Mouse (Mus musculus): ENCODE data around the gene 4930568D16Rik.
A peak's percentile ranks its signal among the peaks of the same experiment; 100 is the strongest.

Gene 4930568D16Rik

GRCm38 (mm10) chr2:35367629-35368028, at the start of gene 4930568D16Rik:
Gene 4930568D16Rik (minus strand): TSS chr2:35367729.
- no peak for DNase-seq (ENCODE audit: low spot score in 2 of 2)

- DNase-seq (ENCODE audit: low spot score in 2 of 2), result no peak
Observed at GRCm38 (mm10) chr2:35417231-35417630, 49.7 kb upstream of the 4930568D16Rik start.

- DNase-seq (ENCODE audit: low spot score in 2 of 2), result no peak
Observed at GRCm38 (mm10) chr2:35416473-35416872, 48.9 kb upstream of the 4930568D16Rik start.

GRCm38 (mm10) chr2:35412810-35413209, 45.3 kb upstream of the 4930568D16Rik start:
- no peak for DNase-seq (ENCODE audit: low spot score in 2 of 2)

- DNase-seq (ENCODE audit: low spot score in 2 of 2), result no peak
Observed at GRCm38 (mm10) chr2:35412246-35412645, 44.7 kb upstream of the 4930568D16Rik start.

GRCm38 (mm10) chr2:35411640-35412190, 44.2 kb upstream of the 4930568D16Rik start:
- no peak for DNase-seq (ENCODE audit: low spot score in 2 of 2)

- DNase-seq (ENCODE audit: low spot score in 2 of 2), result no peak
Observed at GRCm38 (mm10) chr2:35409466-35409865, 41.9 kb upstream of the 4930568D16Rik start.

GRCm38 (mm10) chr2:35408409-35409110, 41.0 kb upstream of the 4930568D16Rik start:
- no peak for DNase-seq (ENCODE audit: low spot score in 2 of 2)

- no peak for DNase-seq (ENCODE audit: low spot score in 2 of 2)
Observed at GRCm38 (mm10) chr2:35407878-35408277, 40.3 kb upstream of the 4930568D16Rik start.

- no peak for DNase-seq (ENCODE audit: low spot score in 2 of 2)
Observed at GRCm38 (mm10) chr2:35407266-35407665, 39.7 kb upstream of the 4930568D16Rik start.

GRCm38 (mm10) chr2:35406611-35407010, 39.1 kb upstream of the 4930568D16Rik start:
- DNase-seq (ENCODE audit: low spot score in 2 of 2), result no peak

- DNase-seq (ENCODE audit: low spot score in 2 of 2), result no peak
Observed at GRCm38 (mm10) chr2:35402391-35402790, 34.9 kb upstream of the 4930568D16Rik start.

- DNase-seq (ENCODE audit: low spot score in 2 of 2), result no peak
Observed at GRCm38 (mm10) chr2:35400739-35401138, 33.2 kb upstream of the 4930568D16Rik start.

GRCm38 (mm10) chr2:35398184-35398828, 30.8 kb upstream of the 4930568D16Rik start:
- DNase-seq (ENCODE audit: low spot score in 2 of 2), result no peak

GRCm38 (mm10) chr2:35397590-35398173, 30.2 kb upstream of the 4930568D16Rik start:
- peak; percentile 60 to 67 for DNase-seq (ENCODE audit: low spot score in 2 of 2)

- DNase-seq (ENCODE audit: low spot score in 2 of 2), result no peak
Observed at GRCm38 (mm10) chr2:35397096-35397495, 29.6 kb upstream of the 4930568D16Rik start, which contains the start of gene 4930402F06Rik. Gene 4930402F06Rik (minus strand): TSS chr2:35397175.

- no peak for DNase-seq (ENCODE audit: low spot score in 2 of 2)
Observed at GRCm38 (mm10) chr2:35385441-35385871, 17.9 kb upstream of the 4930568D16Rik start.

GRCm38 (mm10) chr2:35379306-35379705, 11.8 kb upstream of the 4930568D16Rik start:
- DNase-seq (ENCODE audit: low spot score in 2 of 2), result no peak

GRCm38 (mm10) chr2:35377600-35377999, 10.1 kb upstream of the 4930568D16Rik start:
- no peak for DNase-seq (ENCODE audit: low spot score in 2 of 2)

- DNase-seq (ENCODE audit: low spot score in 2 of 2), result peak in 1 of 2 experiments; percentile 8
Observed at GRCm38 (mm10) chr2:35373003-35373402, 5.5 kb upstream of the 4930568D16Rik start.

- DNase-seq (ENCODE audit: low spot score in 2 of 2), result no peak
Observed at GRCm38 (mm10) chr2:35370686-35371085, 3.2 kb upstream of the 4930568D16Rik start.

- peak in 1 of 2 experiments; percentile 37 for DNase-seq (ENCODE audit: low spot score in 2 of 2)
Observed at GRCm38 (mm10) chr2:35349184-35349583, 18.3 kb downstream of the 4930568D16Rik start.
